Mouse (Mus musculus) stomach, postnatal 0 days (tissue): ENCODE results near the gene Vangl1.

Source experiments
- CTCF ChIP-seq: IDR thresholded peaks from 2 replicates; pipeline ENCODE4 v1.5.1; 2016; ENCODE audit warnings: antibody characterized with exemption, low read depth, mild to moderate bottlenecking, moderate library complexity
- EP300 ChIP-seq: optimal IDR thresholded peaks from 2 replicates; pipeline ENCODE3; 2016; ENCODE audit warnings: antibody characterized with exemption

DNA sequence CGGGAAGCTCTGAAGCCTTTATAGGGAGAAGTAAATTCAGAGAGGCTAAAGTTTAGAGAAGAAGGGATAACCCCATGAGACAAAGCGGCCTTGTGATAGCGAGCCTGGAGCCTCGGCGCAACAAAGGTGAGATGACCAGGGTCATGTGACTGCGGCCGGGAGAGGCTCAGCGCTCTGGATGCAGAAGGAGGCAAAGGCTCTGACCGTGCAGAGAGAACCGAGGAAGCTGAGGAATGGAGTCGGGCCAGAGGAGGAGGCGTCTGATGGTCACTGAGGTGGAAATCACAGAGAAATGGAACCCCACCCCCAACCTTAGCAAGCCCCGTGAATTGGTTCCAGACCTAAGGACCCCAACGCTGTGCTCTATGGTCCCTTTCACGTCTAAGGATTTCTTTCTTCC, 7.8 kb upstream of the Vangl1 start:
- no peak for TF ChIP-seq CTCF
- no peak for TF ChIP-seq EP300
